16 mouse cellular contexts compared by ENCODE assay signal in the genomic region with DNA sequence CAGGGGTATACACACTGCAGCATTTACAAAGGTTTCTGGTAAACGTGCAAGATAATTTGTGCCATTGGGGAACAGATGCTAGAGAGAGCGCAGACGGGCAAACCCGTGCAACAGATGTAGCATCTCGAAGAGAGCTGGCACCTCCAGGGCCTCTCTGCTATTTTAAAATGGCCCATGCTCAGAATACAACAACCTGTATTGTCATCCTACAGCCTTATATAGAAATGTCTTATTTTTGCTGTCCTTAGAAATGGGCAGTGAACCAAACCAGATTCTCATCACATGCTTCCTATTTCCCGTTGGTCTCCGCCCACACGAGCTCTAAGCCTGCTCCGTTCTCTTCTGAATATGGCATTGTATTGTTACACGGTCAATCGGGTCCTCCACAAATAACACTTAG. TPM values are rescaled to one million over a fixed set of nuclear protein-coding genes. Genes with fewer than 3 reads are reported as not detected.
DNase-seq lines count a peak whose midpoint lies in the region; ATAC-seq and TF ChIP-seq lines count a peak whose summit lies in the region.
"Had no signal": no experiment of that assay in that cellular context is flagged by ENCODE, and none has a peak within 500 bp of the region (broad histone marks: within the 10 kb centered on the region; RNA-seq: fewer than 3 reads in every experiment).

No protein-coding gene starts in this region.

- no peaks in the 10 kb centered on the region for H3K27me3 ChIP-seq in kidney, postnatal 0 days (ENCODE audit: insufficient read depth, low read length)
- H3K27me3 ChIP-seq: CH12.LX; limb, embryonic 15.5 days had no signal

- peaks cover 11% of the 10 kb centered on the region for H3K4me1 ChIP-seq in kidney, postnatal 0 days (replicated peaks; ENCODE audit: insufficient read depth, low read length)
- H3K4me1 ChIP-seq in bone marrow macrophage, adult 2 months (ENCODE audit: control insufficient read depth, insufficient read depth, low read length): peaks cover 35% of the 10 kb centered on the region

- peak; percentile 37 for DNase-seq in kidney, postnatal 0 days (ENCODE audit: low spot score)
- no peak for DNase-seq in kidney, adult 8-10 months
- no peak for DNase-seq in ovary, adult 18-20 months (ENCODE audit: low spot score)
- DNase-seq in urinary bladder, postnatal 10 days (ENCODE audit: low spot score): no peak
- no peak for DNase-seq in gastrocnemius, postnatal 4 days (ENCODE audit: low spot score in 2 of 2)
- DNase-seq: adrenal gland, postnatal 10 days; cerebellum, adult 11 months; gastrocnemius, postnatal 10 days; lung, embryonic 14.5 days had no signal

- H3K79me2 ChIP-seq in macrophage (ENCODE audit: inconsistent target): no peaks in the 10 kb centered on the region

- H3K9me3 ChIP-seq in kidney, postnatal 0 days (replicated peaks; ENCODE audit: low read length): no peaks in the 10 kb centered on the region
- H3K9me3 ChIP-seq: limb, embryonic 15.5 days had no signal

- no peak overlapping the region for H3K9ac ChIP-seq in kidney, postnatal 0 days (ENCODE audit: low read depth, low read length)
- H3K9ac ChIP-seq: limb, embryonic 15.5 days; lung, embryonic 14.5 days had no signal

- H3K27ac ChIP-seq in kidney, postnatal 0 days: no peak overlapping the region
- 0 out of 2 replicates have a peak overlapping the region, but pooled peaks have one; percentile 8 for H3K27ac ChIP-seq in bone marrow macrophage, adult 2 months (ENCODE audit: insufficient read depth, low read depth, low read length)
- H3K27ac ChIP-seq in macrophage: 0 out of 2 replicates have a peak overlapping the region, but pooled peaks have one; percentile 7
- H3K27ac ChIP-seq: limb, embryonic 15.5 days had no signal

- no peak for TF ChIP-seq POLR2A in bone marrow macrophage, adult 2 months (IDR thresholded peaks at IDR 0.05; ENCODE audit: borderline replicate concordance, low read depth, low read length)

- WGBS in kidney, postnatal 0 days: 60% methylated on average over 11 of the region's 11 CpGs
- 31% methylated on average over 11 of the region's 11 CpGs for WGBS in macrophage (ENCODE audit: missing documents)

- no peaks in the 10 kb centered on the region for H3K36me3 ChIP-seq in kidney, postnatal 0 days (ENCODE audit: insufficient read depth, low read length)
- no peaks in the 10 kb centered on the region for H3K36me3 ChIP-seq in macrophage (ENCODE audit: inconsistent target)
- H3K36me3 ChIP-seq: limb, embryonic 15.5 days had no signal

- no peak for ATAC-seq in kidney, postnatal 0 days (replicated peaks; ENCODE audit: low FRiP score, low read depth)
- ATAC-seq in hematopoietic stem cell, adult 5-6 weeks (replicated peaks in 1 of 2; ENCODE audit: insufficient read depth in 1 of 2, low FRiP score in 2 of 2, low TSS enrichment in 1 of 2, low read depth in 1 of 2, poor library complexity in 2 of 2, severe bottlenecking in 2 of 2): peak; percentile 29 to 38
- ATAC-seq: hindbrain, embryonic 16.5 days had no signal

- TF ChIP-seq CTCF in kidney, postnatal 0 days (IDR thresholded peaks at IDR 0.05; ENCODE audit: low read depth): no peak
- no peak for TF ChIP-seq CTCF in bone marrow macrophage, adult 2 months (IDR thresholded peaks at IDR 0.05; ENCODE audit: low read depth, low read length)

- no peak overlapping the region for H3K4me2 ChIP-seq in kidney, postnatal 0 days (ENCODE audit: low read length)
- H3K4me2 ChIP-seq: limb, embryonic 15.5 days; lung, embryonic 14.5 days; midbrain, embryonic 11.5 days had no signal

- H3K4me3 ChIP-seq in kidney, postnatal 0 days (replicated peaks; ENCODE audit: low read depth, low read length): no peak overlapping the region
- no peak overlapping the region for H3K4me3 ChIP-seq in bone marrow macrophage, adult 2 months (ENCODE audit: insufficient read depth, low read length)
- H3K4me3 ChIP-seq in macrophage (ENCODE audit: inconsistent target): no peak overlapping the region
- H3K4me3 ChIP-seq: limb, embryonic 15.5 days had no signal

RNA-seq across cellular contexts. Expression of a gene that starts 3.7 kb away (rescaled TPM):
- polyA plus RNA-seq in kidney, postnatal 0 days (2015; fragmentation: Nextera tagmentation; extraction: Ambion mirVana): 15.1 and 16.0 TPM in 2 replicates
- polyA plus RNA-seq in bone marrow macrophage, adult 2 months (2012; ENCODE audit: insufficient read depth, insufficient read length, missing spikeins): 1.1 and 1.2 TPM in 2 replicates
- total RNA-seq in hematopoietic stem cell, adult 5-6 weeks (2017): 1.9 and 2.1 TPM in 2 replicates
- total RNA-seq in macrophage (2018; cell fraction: chromatin; rRNA removed): 1 to 10 TPM in 19 of 26 experiments, under 1 TPM in 2, not detected in 5; 0.58 to 5.3 (median 2.0) TPM
- under 1 TPM; 0.07 to 0.88 (median 0.35) TPM for total RNA-seq in macrophage (2018; cell fraction: cytosol; rRNA removed)
- total RNA-seq in macrophage (2018; cell fraction: nucleus; rRNA removed): 1 to 10 TPM in 10 of 26 experiments, under 1 TPM in 5, not detected in 11; 0.24 to 3.4 (median 1.2) TPM
- 0.49 to 1.1 TPM (median 0.60 TPM) in 3 replicates for polyA plus RNA-seq in macrophage (2018)
- total RNA-seq in gastrocnemius, postnatal 4 days (2021): 1 to 10 TPM; 6.7 to 6.8 TPM
